Mouse (Mus musculus) kidney, postnatal 0 days (tissue): ENCODE measurements at regions not wholly inside any gene's neighbourhood (a gene's known extent, or its start where the extent isn't known, plus 50 kb on each side); places are given as distances from the start of the nearest gene placed in this dataset.
A peak's percentile ranks its signal among the peaks of the same experiment; 100 is the strongest.

Source experiments
- ATAC-seq: fragments of 200-750 bp; cut with Nextera tagmentation; replicated peaks from 2 replicates; pipeline ENCODE4 v1.8.0; 2017; ENCODE audit warnings: low read depth, moderate number of reproducible peaks, moderate TSS enrichment, moderate library complexity; ENCODE audit not compliant: low FRiP score
- DNase-seq: peaks from one replicate; pipeline ENCODE4 v3.0.0-alpha.2; 2016; ENCODE audit warnings: low spot score
- H3K27ac ChIP-seq: fragments of 300-500 bp; sonication (generic); 2 replicates; pipeline ENCODE4 v1.5.1; 2014; ENCODE audit warnings: mild to moderate bottlenecking
- H3K27me3 ChIP-seq: fragments of 300-500 bp; sonication (generic); 2 replicates; pipeline ENCODE4 v1.6.1; 2014; ENCODE audit warnings: low read length, mixed read lengths; ENCODE audit not compliant: insufficient read depth
- H3K36me3 ChIP-seq: fragments of 300-500 bp; sonication (generic); 2 replicates; pipeline ENCODE4 v1.6.1; 2014; ENCODE audit warnings: low read length, mixed read lengths; ENCODE audit not compliant: insufficient read depth
- H3K4me1 ChIP-seq: fragments of 300-500 bp; sonication (generic); replicated peaks from 2 replicates; pipeline ENCODE4 v1.6.1; 2014; ENCODE audit warnings: antibody characterized with exemption, low read length, mixed read lengths; ENCODE audit not compliant: insufficient read depth
- H3K4me2 ChIP-seq: fragments of 300-500 bp; sonication (generic); 2 replicates; pipeline ENCODE4 v1.6.1; 2014; ENCODE audit warnings: mild to moderate bottlenecking, low read length, moderate library complexity, mixed read lengths
- H3K4me3 ChIP-seq: fragments of 300-500 bp; sonication (generic); replicated peaks from 2 replicates; pipeline ENCODE4 v1.5.1; 2014; ENCODE audit warnings: low read depth, low read length
- H3K9ac ChIP-seq: fragments of 300-500 bp; sonication (generic); 2 replicates; pipeline ENCODE4 v1.6.1; 2014; ENCODE audit warnings: low read depth, low read length
- H3K9me3 ChIP-seq: fragments of 300-500 bp; sonication (generic); replicated peaks from 2 replicates; pipeline ENCODE4 v1.6.1; 2016; ENCODE audit warnings: low read length, inconsistent platforms, mixed read lengths
- CTCF ChIP-seq: IDR thresholded peaks from 2 replicates; pipeline ENCODE4 v1.5.1; 2016; ENCODE audit warnings: antibody characterized with exemption, low read depth, mild to moderate bottlenecking, moderate library complexity

GRCm38 (mm10) chrX:77980676-77981075 is 55.8 kb upstream of the 5430402E10Rik start:
- peak; percentile 39; the same call in 1 of the 2 replicates for TF ChIP-seq CTCF
- H3K27ac ChIP-seq: no peak overlapping the region
- H3K4me3 ChIP-seq: no peak overlapping the region
- H3K4me2 ChIP-seq: no peak overlapping the region
- no peaks in the 10 kb centered on the region for H3K36me3 ChIP-seq
- ATAC-seq (no peak), DNase-seq (peak; percentile 3)
- H3K9me3 ChIP-seq: no peaks in the 10 kb centered on the region
- H3K9ac ChIP-seq: no peak overlapping the region
- no peaks in the 10 kb centered on the region for H3K4me1 ChIP-seq
- no peaks in the 10 kb centered on the region for H3K27me3 ChIP-seq
